Mouse (Mus musculus) right cerebral cortex, postnatal 14 days (tissue): Measurements from ENCODE around the gene Recql.
"Not testable (repeated sequence)": the region's sequence is repeated elsewhere in the genome, so short reads cannot be mapped to it uniquely, and the experiment has no call there.

ENCODE experiments used
- DNase-seq: peaks from one replicate; pipeline ENCODE4 v3.0.0; 2022

Gene Recql

DNA sequence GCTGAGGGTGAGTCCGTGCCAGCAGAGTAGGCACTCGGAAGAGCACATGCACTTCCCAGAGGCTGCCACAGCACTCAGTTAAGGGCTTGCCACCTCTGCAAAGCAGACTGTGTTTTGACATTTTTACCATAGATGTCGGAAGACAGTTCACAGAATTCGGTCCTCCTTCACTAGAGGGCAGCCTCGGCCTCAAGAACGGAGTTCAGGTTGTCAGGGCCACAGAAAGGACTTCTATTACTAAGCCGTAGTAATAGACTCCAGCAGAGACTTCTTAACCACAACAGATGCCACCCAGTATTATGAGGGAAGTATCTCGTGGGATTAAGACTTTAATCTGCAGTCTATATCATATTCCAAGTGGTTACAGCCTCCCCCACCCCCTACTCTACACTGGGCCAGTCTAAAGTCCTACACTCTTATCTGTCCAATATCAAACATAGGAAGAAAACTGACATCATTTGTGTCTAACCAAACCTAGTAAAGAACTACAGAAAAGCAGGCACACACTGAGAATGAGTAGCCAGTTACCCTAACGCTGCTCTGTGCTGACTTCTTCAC, 23.8 kb downstream of the Recql start:
- no peak for DNase-seq

DNA sequence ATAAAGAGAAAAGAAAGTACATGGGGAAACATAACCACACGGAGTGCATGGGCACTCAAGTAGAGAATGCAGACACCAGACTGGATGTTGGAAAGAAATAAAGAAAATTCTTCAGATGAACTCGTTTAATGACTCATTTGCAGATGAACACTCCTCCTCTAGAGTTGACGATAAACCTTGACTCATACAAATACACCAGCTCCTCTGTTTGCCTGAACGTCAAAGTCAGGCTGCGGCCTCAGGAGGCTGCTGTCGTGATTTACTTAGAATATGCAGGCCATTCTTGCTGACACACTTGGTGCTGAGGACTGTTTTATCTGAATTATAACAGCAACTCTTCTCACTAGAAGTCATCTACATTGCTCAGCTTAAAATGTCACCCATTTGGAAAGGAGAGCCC, 24.9 kb downstream of the Recql start:
- no peak for DNase-seq

DNA sequence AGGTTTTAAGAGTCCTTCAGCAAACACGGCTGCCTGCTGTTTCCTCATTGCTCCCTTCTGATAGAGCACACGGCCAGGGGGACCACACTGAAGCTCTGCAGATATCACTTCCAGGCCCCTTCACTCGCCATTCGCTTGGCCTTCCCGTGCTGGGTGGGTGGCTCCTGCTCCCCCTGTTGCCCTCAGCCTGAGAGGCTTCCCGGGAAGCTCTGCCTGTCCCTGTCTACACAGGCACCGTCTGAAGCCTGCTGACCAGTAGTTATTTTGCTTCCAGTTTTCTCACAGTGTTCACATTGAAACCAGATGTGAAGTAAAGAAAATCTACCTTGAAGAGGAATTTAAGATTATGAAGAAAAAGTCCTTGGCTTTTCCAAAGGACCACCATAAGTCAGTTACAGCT, 29.8 kb downstream of the Recql start:
- no peak for DNase-seq

DNA sequence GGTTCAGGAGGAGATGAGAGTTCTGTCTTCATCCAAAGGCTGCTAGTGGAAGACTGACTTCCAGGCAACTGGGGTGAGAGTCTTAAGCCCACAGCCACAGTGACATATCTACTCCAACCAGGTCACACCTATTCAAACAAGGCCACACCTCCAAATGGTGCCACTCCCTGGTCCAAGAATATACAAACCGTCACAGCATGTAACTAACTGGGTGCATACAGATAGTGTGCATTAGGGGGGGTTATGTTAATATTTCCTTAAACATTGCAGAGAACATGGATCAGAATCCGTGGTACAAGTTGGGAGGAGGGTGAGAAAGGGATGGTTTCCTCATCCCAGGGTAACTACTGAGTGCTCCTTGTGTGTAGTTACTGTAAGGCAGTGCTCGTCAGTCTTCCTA, 34.8 kb downstream of the Recql start:
- not testable (repeated sequence) for DNase-seq

DNA sequence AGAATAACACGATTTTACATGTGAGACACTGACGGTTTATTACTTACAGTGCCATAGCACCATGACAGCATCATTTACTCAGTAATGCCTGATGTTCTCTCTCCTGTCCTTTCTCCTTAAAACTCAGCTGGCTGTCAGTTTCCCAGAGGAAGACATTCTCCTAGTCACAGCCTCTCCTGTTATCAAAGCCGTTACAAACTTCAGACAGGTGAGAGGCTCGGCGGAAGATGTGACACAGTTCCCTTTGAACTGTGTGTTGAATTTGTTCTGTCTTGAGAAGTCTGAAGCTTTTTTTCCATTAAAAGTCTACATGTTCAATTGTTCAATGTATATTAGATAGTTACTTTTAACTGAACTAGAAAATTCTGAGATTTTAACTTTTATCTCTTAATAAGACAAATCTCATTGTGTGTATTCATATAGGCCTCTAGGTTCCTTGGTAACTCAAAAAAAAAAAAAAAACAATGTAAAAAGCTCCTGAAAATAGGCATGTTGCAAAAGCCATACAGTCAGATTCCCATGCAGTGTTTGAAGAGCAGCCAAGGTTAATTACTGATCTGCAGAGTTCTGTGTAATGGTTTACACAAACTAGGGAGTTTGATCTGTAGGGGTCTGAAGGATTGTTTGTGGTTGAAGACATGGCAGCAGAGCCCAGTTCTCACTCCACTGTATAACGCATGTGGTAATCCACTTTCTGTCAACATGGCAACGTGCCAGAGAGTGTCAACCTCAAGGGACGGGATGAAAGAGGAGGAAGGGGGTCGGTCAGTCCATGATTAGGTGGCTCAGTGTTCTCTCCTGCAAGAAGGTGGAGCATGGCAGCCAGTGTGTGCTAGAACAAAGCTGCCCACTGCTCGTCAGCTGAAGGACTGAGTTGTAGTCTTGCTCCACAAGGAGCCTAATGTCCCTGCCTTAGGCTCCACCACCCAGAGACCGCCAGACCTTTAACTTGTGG, 39.2 kb downstream of the Recql start:
- no peak for DNase-seq

DNA sequence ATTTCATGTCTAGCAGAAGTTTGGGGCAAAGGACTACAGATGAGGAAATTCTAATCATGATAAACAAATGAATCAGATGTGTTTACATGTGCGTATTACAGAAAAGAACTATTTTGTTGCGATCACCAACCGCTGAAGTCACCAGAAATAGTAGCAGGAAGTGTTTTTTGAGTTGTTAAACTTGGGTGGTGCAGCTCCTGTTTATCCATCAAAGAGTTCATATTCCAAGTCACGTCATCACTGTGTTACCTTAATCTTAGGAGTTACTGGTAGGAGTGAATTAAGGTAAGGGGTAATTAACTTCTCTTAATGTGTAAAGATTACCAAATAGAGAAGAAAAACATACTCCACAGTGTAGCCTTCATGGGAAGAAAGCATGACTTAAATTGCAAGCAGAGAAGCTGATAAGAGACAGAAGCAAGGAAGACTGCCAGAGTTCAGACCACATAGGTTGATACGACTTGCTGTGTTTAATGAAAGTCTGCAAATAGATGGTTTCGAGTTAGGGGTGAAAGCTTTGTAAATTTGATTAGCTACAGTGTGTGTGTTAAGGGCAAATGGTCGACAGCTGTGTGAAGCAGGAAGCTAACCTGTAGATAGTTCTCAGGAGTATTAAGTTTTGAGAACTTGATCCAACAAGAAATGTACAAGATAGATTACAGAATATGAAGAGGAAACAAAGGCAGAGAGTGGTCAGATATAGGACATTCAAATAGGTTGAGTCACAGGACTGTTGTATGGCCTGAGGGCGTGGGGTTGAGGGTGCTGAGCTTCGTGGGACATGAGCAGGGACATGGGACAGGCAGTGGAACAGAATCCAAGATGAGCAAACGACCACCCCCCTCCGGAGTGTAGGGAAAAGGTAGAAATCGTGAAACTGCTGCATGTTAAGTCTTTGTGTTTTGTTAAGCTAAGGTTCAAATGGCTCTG, 40.4 kb downstream of the Recql start:
- no peak for DNase-seq

DNA sequence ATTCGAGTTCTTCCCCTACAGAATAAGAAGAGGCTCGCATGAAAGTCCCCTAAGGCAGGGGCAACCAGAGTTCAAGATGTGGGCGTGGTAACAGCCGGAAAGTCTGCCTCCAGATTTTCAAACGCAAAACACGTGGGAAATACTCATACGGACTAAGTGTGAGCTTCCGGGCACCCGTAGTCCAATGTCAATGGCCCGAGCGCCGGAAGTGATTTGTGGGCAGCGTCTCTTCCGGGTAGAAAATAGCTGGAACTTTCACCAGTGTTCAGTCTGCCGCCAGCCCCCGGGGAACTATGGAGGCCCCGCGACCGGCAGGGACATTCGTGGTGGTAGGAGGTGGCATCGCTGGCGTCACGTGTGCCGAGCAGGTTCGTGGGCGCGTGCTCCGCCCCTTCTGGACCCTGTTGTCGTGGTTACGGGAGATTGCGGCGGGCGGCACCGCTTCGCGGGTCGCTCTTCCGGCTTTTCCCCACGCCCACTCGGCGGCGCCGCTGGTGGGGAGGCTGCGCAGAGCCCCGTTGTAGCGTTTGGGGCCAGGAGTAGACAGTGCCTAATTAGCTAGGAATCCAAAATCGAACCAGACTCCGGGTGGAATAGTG, 41.3 kb downstream of the Recql start, which contains the start of gene Pyroxd1:
Gene Pyroxd1, plus strand, starts transcription at position 215 of the 599 bp plus-strand sequence.
- DNase-seq: peak; percentile 81

DNA sequence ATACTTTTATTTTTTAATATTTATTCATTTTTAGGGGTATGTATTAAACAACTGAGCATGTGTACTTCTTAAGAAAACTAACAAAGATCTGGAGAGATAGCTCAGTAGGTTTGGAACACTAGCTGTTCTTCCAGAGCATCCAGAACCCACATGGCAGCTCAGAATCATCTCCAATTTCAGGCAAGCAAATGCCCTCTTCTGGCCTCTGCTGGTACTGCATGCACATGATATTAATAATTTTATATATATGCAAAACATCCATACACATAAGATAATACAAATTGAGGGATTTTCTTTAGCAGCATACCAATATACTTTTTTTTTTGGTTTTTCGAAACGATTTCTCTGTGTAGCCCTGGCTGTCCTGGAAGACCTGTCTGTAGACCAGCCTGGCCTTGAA, 43.3 kb downstream of the Recql start:
- DNase-seq: peak; percentile 67

DNA sequence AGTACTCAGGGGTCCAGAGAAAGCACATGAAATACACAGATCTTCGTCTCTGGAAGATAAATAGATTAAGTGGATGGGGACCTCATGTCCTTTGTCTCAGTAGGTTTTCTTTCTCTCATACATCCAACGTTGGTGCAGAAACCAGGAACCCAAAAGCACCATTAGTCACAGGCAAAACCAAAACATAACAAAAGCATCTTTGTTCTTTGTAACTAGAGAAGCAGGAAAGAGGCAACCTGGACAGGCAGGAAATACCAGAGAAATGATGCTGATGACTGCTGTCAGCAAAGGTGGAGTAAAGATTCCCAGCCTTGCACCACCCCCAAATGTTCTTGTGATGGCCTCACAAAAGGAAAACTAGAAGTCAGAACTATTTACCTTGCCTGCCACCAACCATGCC, 47.3 kb downstream of the Recql start:
- no peak for DNase-seq

DNA sequence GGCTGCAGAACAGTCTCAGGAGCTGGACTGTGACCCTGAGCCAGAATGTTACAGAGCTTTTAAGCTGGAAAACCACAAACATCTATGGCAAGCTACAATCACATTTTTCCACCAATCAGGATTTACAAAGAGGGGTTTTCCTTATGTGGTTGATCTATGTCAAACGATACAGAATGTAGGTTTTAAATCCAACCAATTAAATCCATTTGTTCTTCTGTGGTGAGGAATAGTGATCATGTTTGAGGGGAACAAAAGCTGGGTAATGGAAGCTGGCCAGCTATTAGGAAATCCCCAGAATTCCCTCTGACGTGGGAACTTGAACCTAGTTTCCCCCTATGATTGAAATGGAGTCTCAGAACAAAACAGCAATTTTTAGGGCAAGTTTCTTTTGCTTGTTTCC, 47.9 kb downstream of the Recql start:
- no peak for DNase-seq

DNA sequence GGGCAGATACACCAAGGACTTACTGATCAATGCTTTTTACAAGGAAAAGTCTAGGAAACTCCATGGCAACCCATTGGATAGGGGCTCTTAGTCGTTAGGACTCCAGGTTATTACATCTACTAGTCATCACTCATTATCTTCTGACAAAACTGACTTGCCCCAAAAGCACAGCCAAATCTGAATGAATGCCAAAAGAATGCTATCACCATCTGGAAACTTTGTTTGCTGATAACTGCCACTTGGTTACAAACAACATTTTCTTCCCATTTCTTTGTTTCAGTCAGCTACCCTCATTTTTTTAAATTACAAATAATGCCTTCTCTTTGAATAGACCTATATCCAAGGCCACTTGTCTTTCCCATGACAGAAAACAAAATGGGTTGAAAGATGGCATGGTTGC, 57.7 kb downstream of the Recql start:
- no peak for DNase-seq

DNA sequence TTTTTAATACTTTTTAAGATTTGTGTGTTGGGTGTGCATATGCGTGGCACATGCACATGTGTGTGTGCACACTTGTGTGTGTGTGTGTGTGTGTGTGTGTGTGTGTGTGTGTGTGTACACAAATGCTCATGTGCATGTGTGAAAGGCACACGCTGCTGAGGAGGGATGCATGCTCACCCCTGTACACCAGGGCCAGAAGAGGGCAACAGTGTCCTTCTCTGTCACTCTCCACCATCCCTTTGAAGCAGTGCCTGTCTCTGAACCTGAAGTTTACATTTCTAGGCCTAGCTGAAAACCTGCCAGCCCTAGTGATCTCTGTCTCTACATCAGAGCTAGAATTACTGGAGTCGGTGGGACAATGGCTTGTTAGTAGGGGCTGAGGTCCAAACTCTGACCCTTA, 60.3 kb downstream of the Recql start:
- no peak for DNase-seq

DNA sequence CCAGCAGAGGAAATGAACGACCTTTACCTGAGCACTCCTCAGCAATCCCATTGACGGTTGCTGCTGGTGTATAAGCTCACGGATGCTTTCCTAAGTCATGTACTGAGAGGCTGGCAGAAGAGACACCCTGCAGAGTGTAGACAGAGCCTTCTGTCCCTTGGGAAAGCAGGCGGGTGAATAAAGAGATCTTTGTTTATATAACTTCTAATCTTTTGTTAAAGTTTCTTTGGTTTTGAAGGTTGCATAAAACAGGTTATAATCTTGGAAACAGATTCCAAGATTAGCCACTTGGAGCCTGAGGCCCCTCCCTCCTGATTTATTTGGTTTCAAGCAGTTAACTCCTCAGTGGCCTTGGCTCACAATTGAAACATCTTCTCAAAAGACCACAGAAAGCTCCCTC, 64.0 kb downstream of the Recql start, which contains the start of gene Slco1a5:
Gene Slco1a5, minus strand, starts transcription at position 101 of the 400 bp plus-strand sequence.
- no peak for DNase-seq

DNA sequence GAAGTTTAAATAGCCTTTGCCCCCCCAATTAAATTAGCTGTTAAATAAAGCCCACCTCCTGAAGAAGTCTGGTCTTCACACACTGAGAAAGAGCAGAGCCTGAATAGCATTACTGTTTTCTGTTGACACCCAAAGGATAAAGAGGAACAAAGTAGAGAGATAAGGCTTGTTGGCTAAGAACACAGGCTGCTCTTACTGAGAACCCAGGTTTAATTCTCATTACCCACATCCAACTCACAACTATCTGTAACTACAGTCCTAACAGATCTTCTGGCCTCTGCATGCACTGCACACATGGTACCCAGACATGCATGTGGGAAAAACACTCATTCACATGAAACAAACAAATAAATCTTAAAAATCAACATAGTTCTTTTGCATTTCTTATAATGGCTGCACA, 69.8 kb downstream of the Recql start:
- no peak for DNase-seq

DNA sequence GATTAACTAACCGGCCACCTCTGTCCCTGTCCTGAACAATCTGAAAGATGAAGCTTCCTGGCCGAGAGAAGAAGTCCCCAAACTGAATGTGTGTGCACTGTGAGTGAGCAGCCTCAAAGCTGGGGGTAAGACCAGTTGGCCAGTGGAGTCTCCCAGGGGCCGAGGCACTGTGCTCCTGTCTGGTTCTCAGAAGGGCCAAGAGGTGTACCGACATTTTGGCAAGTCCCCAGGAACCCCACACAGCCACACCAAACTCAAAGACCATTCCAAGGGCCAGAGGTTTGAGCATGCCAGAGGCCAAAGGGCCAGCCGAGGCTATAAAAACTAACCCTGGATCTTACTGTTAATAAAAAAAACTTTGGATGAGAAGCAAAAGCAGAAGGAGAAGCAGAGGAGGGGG, 72.6 kb downstream of the Recql start:
- DNase-seq: no peak

DNA sequence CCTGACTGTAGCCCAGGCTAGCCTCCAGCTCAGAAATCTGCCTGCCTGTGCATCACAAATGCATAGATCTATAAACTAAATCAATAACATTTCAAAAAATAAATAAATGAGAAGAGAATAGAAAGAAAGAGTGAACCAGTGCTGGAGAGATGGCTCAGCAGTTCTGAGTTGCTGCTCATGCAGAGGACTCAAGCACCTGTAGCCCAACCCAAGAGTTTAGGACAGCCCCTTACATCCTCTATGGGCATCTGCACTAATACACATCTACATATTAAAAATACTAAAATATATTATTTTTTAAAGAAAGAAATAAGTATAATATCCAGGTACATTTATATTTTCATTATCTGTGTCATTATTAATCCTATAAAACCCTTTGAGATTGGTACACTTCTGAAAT, 81.8 kb downstream of the Recql start:
- no peak for DNase-seq
